Mouse (Mus musculus) effector memory CD4-positive, alpha-beta T cell, adult 5 months (primary cell): ENCODE results near the gene Pip4k2a. TPM values are rescaled to one million over a fixed set of nuclear protein-coding genes. Genes with fewer than 3 reads are reported as not detected.

ENCODE experiments used
- polyA plus RNA-seq: library from polyadenylated mRNA; unstranded; fragments of 100-300 nt; shearing (Covaris generic); gene quantifications from one replicate; pipeline ENCODE4 v1.2.1, GENCODE M21; 2017

Gene Pip4k2a
- 123 TPM for polyA plus RNA-seq

DNA sequence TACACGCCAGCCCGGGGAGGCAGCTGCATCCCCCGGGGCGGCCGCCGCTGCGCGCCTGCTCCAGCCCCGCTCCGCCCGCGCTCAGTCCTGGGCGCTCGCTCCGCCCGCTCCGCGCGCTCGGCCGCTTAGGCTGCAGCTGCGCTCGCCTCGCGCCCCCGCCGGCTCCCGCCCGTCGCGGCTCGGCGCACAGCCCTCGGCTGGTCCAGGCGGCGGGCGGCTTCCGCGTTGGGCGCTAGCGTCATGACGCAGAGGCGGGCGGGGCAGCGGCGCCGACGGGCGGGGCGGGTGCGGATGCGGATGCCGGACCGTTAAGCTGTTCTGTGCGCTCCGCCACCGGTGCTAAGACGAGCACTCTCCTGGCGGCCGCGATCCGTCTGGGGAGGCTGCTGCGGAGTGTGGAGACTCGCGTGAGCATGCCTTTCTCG, at the start of gene Pip4k2a, which contains the start of gene 4930426L09Rik:
Gene Pip4k2a, minus strand, starts transcription at position 73 of the 425 bp plus-strand sequence.
Gene 4930426L09Rik, plus strand, starts transcription at position 290 of the 425 bp plus-strand sequence.

Other genes starting within 250 kb of the Pip4k2a start
- gene 4930426L09Rik, start 217 bp upstream of the Pip4k2a start, polyA plus RNA-seq: 0.51 TPM
- gene Armc3, start 201.2 kb upstream of the Pip4k2a start, polyA plus RNA-seq: 3.5 TPM